Mouse (Mus musculus) lung, postnatal 0 days (tissue): ENCODE measurements around the gene Ctsz.

Source experiments
- CTCF ChIP-seq: IDR thresholded peaks from 2 replicates; pipeline ENCODE4 v1.5.1; 2016; ENCODE audit warnings: antibody characterized with exemption, mild to moderate bottlenecking
- EP300 ChIP-seq: IDR thresholded peaks from 2 replicates; pipeline ENCODE4 v1.6.1; 2016; ENCODE audit warnings: antibody characterized with exemption, mild to moderate bottlenecking, control low read depth

- TF ChIP-seq CTCF (peak; percentile 20; the same call in 1 of the 2 replicates), EP300 (no peak)
These were observed 25.1 kb upstream of the Ctsz start, which contains the start of gene Atp5e for GRCm38 (mm10) chr2:174463789-174464523.
